Mouse (Mus musculus): ENCODE measurements around the gene Nes.

The Nes gene

GRCm38 (mm10) chr3:87983627-87984026 is 12.7 kb downstream of the Nes start:
- DNase-seq, result no peak

DNA sequence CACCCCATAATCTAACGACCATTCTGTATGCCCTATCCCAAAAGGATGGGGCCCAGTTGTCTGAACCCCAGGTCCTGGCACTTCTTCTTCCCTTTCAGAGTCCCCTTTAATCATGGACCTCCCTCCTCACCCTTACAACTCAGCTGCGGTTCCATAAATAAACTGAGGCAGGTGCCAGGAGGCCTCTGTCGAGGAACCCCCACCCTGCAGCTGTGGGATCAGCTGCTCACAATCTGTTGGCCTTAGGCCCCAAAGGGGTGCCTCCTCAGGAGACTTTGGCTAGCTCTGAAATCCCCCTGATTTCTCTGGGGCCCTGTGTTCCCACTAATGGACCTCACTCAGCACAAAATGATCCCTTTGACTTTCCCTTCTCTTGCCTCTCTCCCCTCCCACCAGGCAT is 13.2 kb downstream of the Nes start:
- no peak for DNase-seq

DNA sequence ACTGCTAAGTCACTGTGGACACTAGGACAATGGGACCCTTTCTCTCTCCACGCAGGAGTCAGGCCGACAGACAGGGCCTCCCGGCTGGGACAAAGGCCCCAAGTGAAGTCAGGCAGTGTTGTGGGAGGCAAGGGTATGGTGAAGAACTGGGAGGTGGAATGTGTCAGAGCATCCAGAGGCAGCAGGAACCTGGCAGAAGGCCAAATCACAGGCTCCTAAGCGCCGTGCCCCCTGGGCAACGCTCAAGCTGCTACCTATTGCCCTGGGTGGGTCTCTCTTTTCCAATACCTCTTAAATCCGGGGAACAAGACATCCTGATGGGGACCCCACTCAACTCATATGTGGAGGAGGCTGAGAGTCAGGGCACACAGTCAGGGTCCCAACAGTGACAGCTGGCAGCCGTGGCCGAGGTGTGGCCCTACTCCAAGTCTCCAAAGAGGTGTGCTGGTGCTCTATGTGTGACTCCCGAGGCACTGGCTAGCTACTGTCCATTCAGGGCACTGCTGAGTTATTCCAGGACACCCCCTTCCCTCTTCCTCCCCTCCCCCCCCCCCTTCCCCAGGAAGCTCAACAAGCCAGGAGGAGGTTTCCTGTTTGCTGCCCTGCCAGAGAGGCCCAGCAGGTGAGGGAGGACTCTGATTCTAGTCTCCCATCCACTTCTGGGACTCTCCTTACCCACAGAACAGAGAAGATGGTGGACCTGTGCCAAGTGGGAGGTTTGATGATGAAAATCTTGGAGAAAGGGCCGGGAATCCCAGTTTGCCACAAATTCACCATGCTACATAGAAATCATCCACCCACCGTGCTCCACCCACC is 14.8 kb downstream of the Nes start:
- no peak for DNase-seq

- peak; percentile 60 to 75 for DNase-seq
Measured at GRCm38 (mm10) chr3:87986868-87987267, 16.0 kb downstream of the Nes start.

GRCm38 (mm10) chr3:87987633-87988032 is 16.8 kb downstream of the Nes start:
- DNase-seq, result no peak

DNA sequence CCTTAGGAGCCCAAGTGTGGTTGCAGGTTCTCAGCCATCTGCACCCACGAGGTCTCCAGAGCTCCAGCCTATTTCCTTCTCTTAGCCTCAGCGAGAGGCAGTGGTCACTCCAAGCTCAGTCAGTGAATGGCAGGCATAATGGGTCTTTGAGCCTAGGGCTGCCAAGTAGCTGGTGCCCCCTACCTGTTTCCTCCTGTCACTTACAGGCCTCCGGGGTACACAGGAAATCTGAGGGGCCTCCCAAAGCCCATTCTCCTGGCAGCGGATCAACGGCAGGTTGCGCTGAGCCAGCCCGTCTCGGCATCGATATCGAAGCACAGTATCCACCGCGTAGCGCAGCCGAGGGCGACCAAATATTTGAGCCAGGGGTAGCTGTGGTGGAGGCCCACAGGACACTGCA is 17.2 kb downstream of the Nes start:
- no peak for DNase-seq

- DNase-seq, result no peak
Measured at GRCm38 (mm10) chr3:87989935-87990334, 19.1 kb downstream of the Nes start.

GRCm38 (mm10) chr3:87993436-87993835 is 22.6 kb downstream of the Nes start:
- DNase-seq, result no peak

DNA sequence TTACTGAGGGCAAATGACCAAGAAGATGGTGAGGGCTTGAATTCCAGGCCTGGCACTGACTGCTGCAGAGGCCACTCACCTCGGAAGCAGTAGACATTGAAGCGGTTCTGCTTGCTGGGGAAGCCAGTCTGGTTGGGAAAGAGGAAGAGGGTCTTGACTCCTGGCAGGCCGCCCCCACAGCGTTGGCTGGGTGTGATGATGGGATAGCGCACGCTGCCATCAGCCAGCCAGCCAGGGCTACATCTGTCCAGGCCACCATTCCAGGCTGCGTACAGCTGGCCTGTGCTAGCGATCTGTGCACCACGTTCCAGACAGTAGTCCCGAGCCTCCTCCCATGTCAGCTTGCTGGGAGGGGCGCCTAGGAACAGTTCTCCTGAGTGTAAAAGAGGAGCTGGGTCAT is 24.5 kb downstream of the Nes start:
- DNase-seq, result no peak

DNA sequence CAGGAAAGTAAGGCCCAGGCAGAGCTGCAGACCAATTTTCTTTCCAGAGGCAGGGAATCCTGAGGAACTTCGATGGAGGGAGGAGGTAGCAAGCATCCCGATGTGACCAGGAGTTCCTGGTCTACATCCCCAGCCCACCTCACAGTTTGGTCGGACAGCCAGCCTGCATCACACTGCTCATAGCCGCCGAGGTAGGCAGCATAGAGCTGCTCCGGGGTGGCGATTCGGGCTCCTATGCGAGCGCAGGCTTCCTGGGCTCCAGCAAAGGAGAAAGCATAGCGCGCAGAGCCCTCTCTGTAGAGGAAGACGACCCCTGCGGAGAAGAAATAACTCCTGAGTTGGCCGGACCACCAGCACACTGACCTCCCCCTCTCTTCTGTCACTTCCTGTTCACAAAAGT is 25.5 kb downstream of the Nes start:
- no peak for DNase-seq

- DNase-seq, result no peak
Measured at GRCm38 (mm10) chr3:87996971-87997614, 26.2 kb downstream of the Nes start.

DNA sequence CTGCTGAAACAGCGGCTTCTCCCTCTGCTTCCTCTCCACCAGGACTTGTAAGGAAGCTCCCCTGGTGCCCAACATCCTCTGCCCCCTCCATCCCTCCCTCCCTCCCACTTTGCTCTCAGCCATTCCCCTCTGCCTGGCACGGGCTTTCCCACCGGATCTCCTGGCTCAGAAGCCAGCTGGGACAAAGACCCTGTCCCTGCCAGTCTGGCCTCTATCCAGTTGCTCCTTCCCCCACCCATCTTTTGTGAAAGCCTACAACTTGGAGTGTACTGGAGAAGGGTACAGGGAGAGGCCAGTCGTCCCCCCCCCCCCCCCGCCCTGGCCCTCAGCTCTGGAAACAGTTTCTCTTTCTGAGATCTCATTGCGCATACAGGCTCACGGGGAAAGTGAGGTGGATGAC is 27.9 kb downstream of the Nes start:
- no peak for DNase-seq

- no peak for DNase-seq
Measured at GRCm38 (mm10) chr3:87999243-87999895, 28.5 kb downstream of the Nes start.

- DNase-seq, result no peak
Measured at GRCm38 (mm10) chr3:88000181-88000580, 29.3 kb downstream of the Nes start, which contains the start of gene Bcan. Bcan (minus strand) TSS chr3:88000230.

DNA sequence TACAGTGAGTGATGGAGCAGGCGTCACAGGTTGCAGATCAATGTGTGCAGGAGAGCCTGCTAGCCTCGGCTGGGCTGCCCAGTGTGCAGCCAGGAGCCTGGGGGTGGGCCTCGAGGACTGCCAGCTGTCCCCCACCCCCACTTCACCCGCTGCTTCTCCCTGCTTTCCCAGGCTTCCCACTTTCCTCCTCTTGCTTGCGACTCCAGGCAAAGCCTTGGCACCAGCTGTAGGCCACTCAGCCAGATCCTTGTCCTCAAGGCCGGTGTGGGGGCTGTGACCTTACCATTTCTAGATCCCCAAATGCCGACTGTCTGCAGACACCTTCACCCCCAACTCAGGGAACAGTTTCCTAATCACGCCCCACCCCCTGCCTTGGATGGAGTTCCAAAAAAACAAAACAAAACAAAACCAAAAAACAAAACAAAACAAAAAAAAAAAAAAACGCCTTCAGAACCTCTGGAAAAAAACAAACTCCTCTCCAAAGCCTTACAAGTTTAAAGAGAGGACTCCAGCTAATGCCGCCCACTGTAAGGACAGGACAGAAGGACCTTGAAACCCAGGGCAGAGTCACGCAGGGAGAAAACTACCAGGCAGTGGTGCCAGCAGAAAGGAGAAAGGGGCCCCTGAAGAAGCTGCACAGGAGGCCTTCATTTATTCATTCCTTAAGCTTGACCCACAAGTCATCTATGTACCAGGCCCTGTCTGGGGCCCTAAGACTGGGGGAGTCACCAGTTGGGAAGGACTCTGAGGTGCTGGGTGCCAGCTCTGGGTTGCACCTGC is 30.1 kb downstream of the Nes start:
- DNase-seq, result no peak

DNA sequence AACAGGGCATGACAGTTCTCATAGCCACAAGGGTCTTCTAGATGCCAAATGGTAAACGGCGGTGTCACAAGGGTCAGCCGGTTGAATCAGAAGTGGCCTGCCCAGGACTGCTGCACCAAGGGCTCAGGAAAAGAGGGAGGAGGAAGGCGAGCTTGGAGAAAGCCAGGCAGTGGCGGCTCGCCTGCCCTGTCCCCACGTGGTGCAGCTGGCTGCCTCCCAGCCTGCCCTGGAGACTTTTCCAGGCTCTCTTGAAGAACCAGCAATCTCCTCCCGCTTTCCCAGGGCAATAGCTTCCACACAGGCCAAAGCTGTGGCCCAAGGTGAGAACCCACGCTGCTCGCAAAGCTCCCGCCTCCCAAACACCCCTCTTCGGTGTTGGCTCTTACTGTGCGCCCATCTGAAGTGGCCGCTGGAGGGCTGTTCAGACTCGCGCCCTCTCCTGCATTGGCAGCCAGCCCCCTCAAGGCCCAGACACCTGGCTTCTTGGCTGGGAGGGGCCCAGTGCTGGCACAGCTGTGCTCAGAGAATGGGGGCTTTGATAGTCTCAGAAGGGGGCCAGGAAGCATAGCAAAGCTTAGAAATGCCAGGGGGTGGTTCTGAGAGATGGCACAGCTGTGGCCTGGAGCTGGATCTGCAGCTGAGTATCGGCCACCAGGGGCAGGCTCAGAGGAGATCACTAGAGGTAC is 31.6 kb downstream of the Nes start:
- no peak for DNase-seq

- DNase-seq, result no peak
Measured at GRCm38 (mm10) chr3:88005822-88006786, 35.2 kb downstream of the Nes start.

DNA sequence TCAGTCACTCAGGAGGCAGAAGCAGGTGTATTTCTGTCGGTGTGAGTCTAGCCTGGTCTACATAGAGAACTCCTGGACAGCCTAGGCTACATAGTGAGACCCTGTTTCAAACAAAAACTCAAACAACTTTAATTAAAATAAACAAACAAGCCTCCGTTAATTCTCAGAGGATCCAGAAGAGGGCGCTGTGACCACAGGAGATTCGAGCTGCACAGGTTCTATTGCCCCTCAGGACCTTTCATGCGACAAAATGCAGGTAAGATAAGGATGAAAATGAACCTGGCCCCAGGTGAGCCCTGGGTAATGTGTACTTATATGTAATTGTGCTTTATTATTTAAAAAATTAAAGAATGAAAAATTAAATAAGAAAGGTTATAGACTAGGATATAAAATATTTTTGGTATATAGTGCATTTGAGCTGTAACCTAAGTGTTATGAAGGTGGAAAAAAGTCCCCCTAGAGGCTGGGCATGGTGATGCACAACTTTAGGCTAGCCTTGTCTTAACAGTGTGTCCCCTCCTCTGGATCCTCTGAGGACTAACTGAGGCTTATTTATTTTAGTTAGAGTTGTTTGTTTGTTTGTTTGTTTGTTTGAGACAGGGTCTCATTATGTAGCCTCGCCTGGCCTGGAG is 39.9 kb downstream of the Nes start:
- DNase-seq, result no peak

DNA sequence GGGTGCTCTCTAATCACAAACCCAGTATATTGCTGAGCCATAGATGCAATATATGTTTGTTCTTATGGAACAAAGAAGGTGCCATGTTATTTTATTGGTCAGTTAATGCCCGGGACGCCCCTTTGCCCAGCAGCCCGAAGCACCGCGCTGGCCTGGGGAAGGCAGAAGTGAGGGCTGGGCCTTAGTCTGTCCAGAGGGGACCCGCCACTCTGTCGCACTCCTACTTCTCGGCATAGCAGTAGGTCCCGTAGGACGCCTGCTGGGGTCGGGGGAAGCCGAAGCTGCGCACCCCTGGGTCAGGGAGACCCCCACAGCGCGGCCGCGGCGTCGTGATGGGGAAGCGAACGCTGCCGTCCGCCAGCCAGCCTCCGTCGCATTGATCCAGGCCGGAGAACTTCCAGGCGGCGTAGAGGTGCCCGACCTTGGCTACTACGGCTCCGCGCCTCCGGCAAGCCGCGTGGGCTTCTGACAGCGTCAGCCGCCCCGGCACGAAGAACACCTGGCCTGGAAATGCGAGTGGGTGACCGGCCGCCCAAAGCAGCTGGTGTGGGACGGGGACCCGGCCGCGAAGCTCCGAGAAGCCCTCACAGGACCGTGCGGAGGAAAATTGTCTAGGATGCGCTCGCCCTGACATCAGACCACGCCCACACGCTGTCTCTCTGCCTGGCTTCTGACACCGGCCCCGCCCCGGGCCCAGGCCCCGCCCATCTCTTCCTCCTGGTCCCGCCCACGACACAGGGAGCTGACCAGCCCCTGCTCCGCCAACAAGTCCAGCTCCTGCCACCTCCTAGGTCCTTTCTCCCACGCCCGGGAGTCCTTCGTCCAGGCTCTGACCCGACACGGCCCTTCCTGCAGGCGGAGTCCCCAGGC is 51.7 kb downstream of the Nes start:
- peak; percentile 53 to 65 for DNase-seq

All from thymus, adult 18-20 months (tissue).